Mouse (Mus musculus) heart, postnatal 0 days (tissue): Measurements from ENCODE around the gene Hist1h2ab. TPM values are rescaled to one million over a fixed set of nuclear protein-coding genes. Genes with fewer than 3 reads are reported as not detected.
"Not testable (repeated sequence)": the region's sequence is repeated elsewhere in the genome, so short reads cannot be mapped to it uniquely, and the experiment has no call there.

ENCODE experiments used
- ATAC-seq: fragments of 200-750 bp; cut with Nextera tagmentation; 2 replicates; pipeline ENCODE4 v1.8.0; 2017; ENCODE audit warnings: low read depth, moderate number of reproducible peaks, moderate library complexity; ENCODE audit not compliant: insufficient read depth
- DNase-seq: peaks from one replicate; pipeline ENCODE4 v3.0.0-alpha.2; 2016; ENCODE audit warnings: low spot score
- H3K27ac ChIP-seq: fragments of 300-500 bp; sonication (generic); 2 replicates; pipeline ENCODE4 v1.5.1; 2014; ENCODE audit warnings: low read depth, mild to moderate bottlenecking
- H3K27me3 ChIP-seq: fragments of 300-500 bp; sonication (generic); 2 replicates; pipeline ENCODE4 v1.6.1; 2014; ENCODE audit warnings: low read length, mixed read lengths; ENCODE audit not compliant: control insufficient read depth, insufficient read depth
- H3K36me3 ChIP-seq: fragments of 300-500 bp; sonication (generic); replicated peaks from 2 replicates; pipeline ENCODE4 v1.6.1; 2014; ENCODE audit warnings: low read length, mixed read lengths; ENCODE audit not compliant: control insufficient read depth, insufficient read depth
- H3K4me1 ChIP-seq: fragments of 300-500 bp; sonication (generic); 2 replicates; pipeline ENCODE4 v1.6.1; 2014; ENCODE audit warnings: antibody characterized with exemption; ENCODE audit not compliant: control insufficient read depth, insufficient read depth
- H3K4me2 ChIP-seq: fragments of 300-500 bp; sonication (generic); 2 replicates; pipeline ENCODE4 v1.6.1; 2014; ENCODE audit warnings: low read depth, mild to moderate bottlenecking, low read length, moderate library complexity
- H3K4me3 ChIP-seq: fragments of 300-500 bp; sonication (generic); 2 replicates; pipeline ENCODE4 v1.5.1; 2014; ENCODE audit warnings: low read depth, low read length
- H3K9ac ChIP-seq: fragments of 300-500 bp; sonication (generic); replicated peaks from 2 replicates; pipeline ENCODE4 v1.6.1; 2014; ENCODE audit warnings: low read depth, low read length, mixed read lengths
- H3K9me3 ChIP-seq: fragments of 300-500 bp; sonication (generic); replicated peaks from 2 replicates; pipeline ENCODE4 v1.6.1; 2016; ENCODE audit warnings: low read length; ENCODE audit not compliant: control insufficient read depth
- CTCF ChIP-seq: IDR thresholded peaks from 2 replicates; pipeline ENCODE4 v1.5.1; 2016; ENCODE audit warnings: antibody characterized with exemption, control low read depth, low read depth
- EP300 ChIP-seq: IDR thresholded peaks from 2 replicates; pipeline ENCODE4 v1.6.1; 2016; ENCODE audit warnings: antibody characterized with exemption, low read depth
- WGBS: fragments of 180-500 bp; shearing (Covaris S2); extraction: QIAGEN DNeasy Blood & Tissue Kit; methylation state at CpG from one replicate; pipeline ENCODE4 v1.1.7; 2014; 5-methylcytosine and 5-hydroxymethylcytosine counted together
- polyA plus RNA-seq: library from polyadenylated mRNA; unstranded; fragments of >200 nt; fragmentation: Nextera tagmentation; extraction: Ambion mirVana; gene quantifications from 2 replicates; pipeline ENCODE4 v1.2.1, GENCODE M21; 2015
- total RNA-seq: library from RNA; depleted of rRNA; stranded (reverse); fragments of >200 nt; gene quantifications from 2 replicates; pipeline ENCODE4 v1.2.3, GENCODE M21; 2014; ENCODE audit warnings: low replicate concordance

Gene Hist1h2ab
- total and polyA plus RNA-seq, 2 experiments from 2014 or later, result 5.6 to 733 TPM

GRCm38 (mm10) chr13:23708654-23709053 lies 42.3 kb upstream of the Hist1h2ab start:
- ATAC-seq, result 0 out of 2 replicates have a peak, but pooled peaks have one; percentile 16

DNA sequence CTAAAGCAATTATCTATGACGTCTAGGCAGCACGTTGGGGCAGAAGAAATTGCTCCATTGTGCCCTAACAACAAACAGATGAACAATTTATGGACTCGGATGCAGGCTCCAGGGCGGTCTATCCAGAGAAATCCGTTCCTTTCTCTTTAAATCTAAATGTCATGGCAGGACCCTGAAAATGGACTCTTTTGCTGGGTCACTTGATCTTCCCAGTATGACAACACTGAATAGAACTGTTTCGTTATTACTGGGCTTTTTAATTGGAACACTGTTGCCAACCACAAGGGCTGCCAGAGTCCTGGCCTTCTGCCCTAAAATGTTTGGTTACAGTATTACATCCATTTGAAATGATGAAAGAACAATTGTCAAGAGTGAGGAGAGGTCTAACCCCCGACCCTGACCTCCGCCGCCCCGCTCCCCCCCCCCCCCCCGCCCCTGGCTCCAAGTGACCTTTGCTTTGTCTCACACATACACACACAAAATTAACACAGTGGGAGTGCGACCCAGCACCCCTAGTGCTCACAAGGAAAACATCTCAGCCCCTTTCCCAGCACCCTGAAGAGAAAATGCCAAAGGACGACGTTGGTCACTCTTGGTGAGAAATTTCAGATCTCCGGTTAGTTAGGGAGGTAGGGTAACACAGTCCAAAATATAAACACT lies 41.1 kb upstream of the Hist1h2ab start:
- H3K4me3 ChIP-seq, result peak overlapping the region; percentile 70
- ATAC-seq (no peak; the same call in 1 of the 2 replicates), DNase-seq (no peak)
- peak overlapping the region; percentile 82 for H3K9ac ChIP-seq
- H3K36me3 ChIP-seq, result no peaks in the 10 kb centered on the region
- peak overlapping the region; percentile 91 for H3K4me2 ChIP-seq
- TF ChIP-seq EP300 (no peak), CTCF (no peak)
- H3K27me3 ChIP-seq, result no peaks in the 10 kb centered on the region
- H3K4me1 ChIP-seq, result peaks cover 4% of the 10 kb centered on the region; the same call in 1 of the 2 replicates
- peak overlapping the region; percentile 83 for H3K27ac ChIP-seq
- H3K9me3 ChIP-seq, result no peaks in the 10 kb centered on the region
- WGBS, result 33% methylated on average over 15 of the region's 15 CpGs

More at GRCm38 (mm10) chr13:23708654-23709053, 42.3 kb upstream of the Hist1h2ab start:
- Histone ChIP-seq H3K9me3 (no peaks in the 10 kb centered on the region), H3K4me1 (peaks cover 4% of the 10 kb centered on the region; the same call in 1 of the 2 replicates), H3K9ac (no peak overlapping the region), H3K36me3 (no peaks in the 10 kb centered on the region), H3K27me3 (no peaks in the 10 kb centered on the region), H3K27ac (no peak overlapping the region), H3K4me3 (no peak overlapping the region), H3K4me2 (no peak overlapping the region)
- 42% methylated on average over 4 of the region's 4 CpGs for WGBS
- DNase-seq, result no peak
- TF ChIP-seq CTCF (no peak), EP300 (no peak)

DNA sequence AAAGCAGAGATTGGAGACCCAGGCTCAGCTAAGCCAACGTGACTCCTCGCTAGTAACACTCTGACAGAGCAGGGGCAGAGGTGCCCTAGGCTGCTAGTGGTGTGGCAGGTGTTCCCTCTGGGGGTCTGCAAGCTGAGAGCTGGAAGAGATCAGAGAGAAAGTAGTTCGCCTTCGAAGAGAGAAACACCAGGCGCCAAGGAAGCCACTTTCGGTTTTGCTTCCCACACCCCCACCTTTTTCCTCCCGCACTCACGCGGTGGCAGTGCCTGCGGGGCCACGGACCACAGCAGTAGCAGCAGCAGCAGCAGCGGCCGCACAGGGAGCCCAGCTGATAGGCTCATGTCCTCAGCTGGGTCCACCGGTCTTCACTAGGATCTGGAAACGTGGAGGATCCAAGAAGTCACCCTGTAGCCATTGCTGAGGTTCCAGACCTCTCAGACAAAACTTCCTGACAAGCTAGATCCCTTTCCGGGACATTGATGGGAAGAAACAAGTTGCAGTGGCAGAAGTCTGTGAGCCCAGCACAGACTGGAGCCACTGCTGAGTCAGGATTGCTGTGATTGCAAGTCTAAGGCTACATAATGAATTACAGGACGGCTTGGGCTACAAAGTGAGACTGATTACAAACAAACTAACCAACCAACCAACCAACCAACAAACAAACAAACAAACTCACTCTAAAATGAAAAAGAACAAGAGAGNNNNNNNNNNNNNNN lies 40.4 kb upstream of the Hist1h2ab start, which contains the start of gene Hfe:
Gene Hfe (minus strand): TSS at position 481 of the 716 bp plus-strand sequence.
- DNase-seq (peak; percentile 70), ATAC-seq (peak; percentile 58)
- Histone ChIP-seq H3K9me3 (no peaks in the 10 kb centered on the region), H3K4me3 (peak within 1 kb of the TSS; percentile 70), H3K27ac (peak within 1 kb of the TSS; percentile 83), H3K4me1 (peaks cover 4% of the 10 kb centered on the region; the same call in 1 of the 2 replicates), H3K36me3 (no peaks in the 10 kb centered on the region), H3K4me2 (peak within 1 kb of the TSS; percentile 91), H3K27me3 (no peaks in the 10 kb centered on the region), H3K9ac (peak within 1 kb of the TSS; percentile 82)
- 2% methylated on average over 17 of the region's 17 CpGs for WGBS
- TF ChIP-seq CTCF, result no peak
- TF ChIP-seq EP300, result no peak

GRCm38 (mm10) chr13:23716261-23717042 lies 34.5 kb upstream of the Hist1h2ab start:
- Histone ChIP-seq H3K36me3 (no peaks in the 10 kb centered on the region), H3K27me3 (no peaks in the 10 kb centered on the region), H3K9me3 (no peaks in the 10 kb centered on the region), H3K4me2 (no peak overlapping the region), H3K4me3 (no peak overlapping the region), H3K27ac (peak overlapping the region; percentile 36), H3K9ac (no peak overlapping the region), H3K4me1 (peaks cover 5% of the 10 kb centered on the region; the same call in 1 of the 2 replicates)
- ATAC-seq, result 0 out of 2 replicates have a peak, but pooled peaks have one; percentile 27
- DNase-seq, result no peak
- no peak for TF ChIP-seq CTCF
- no peak for TF ChIP-seq EP300
- 40% methylated on average over 5 of the region's 5 CpGs for WGBS

- no peak overlapping the region for H3K9ac ChIP-seq
- H3K27ac ChIP-seq, result 0 out of 2 replicates have a peak overlapping the region, but pooled peaks have one; percentile 36
- WGBS, result 44% methylated on average over 11 of the region's 11 CpGs
- no peaks in the 10 kb centered on the region for H3K9me3 ChIP-seq
- no peaks in the 10 kb centered on the region for H3K36me3 ChIP-seq
- no peak overlapping the region for H3K4me3 ChIP-seq
- no peak overlapping the region for H3K4me2 ChIP-seq
- no peaks in the 10 kb centered on the region for H3K27me3 ChIP-seq
- ATAC-seq (no peak), DNase-seq (no peak)
- peaks cover 5% of the 10 kb centered on the region; the same call in 1 of the 2 replicates for H3K4me1 ChIP-seq
- TF ChIP-seq EP300, result no peak
- no peak for TF ChIP-seq CTCF
Measured at GRCm38 (mm10) chr13:23717176-23717575, 33.8 kb upstream of the Hist1h2ab start.

- ATAC-seq, result not testable (repeated sequence)
Measured at GRCm38 (mm10) chr13:23717593-23718245, 33.2 kb upstream of the Hist1h2ab start.

More at GRCm38 (mm10) chr13:23717593-23718245, 33.2 kb upstream of the Hist1h2ab start:
- 24% methylated on average over 2 of the region's 2 CpGs for WGBS
- not testable (repeated sequence) for H3K4me3 ChIP-seq, H3K27me3 ChIP-seq, H3K4me2 ChIP-seq, H3K36me3 ChIP-seq, DNase-seq, H3K9me3 ChIP-seq, H3K9ac ChIP-seq, H3K4me1 ChIP-seq
- 0 out of 2 replicates have a peak overlapping the region, but pooled peaks have one; percentile 36 for H3K27ac ChIP-seq
